Mouse (Mus musculus): ENCODE measurements around the gene Hemk1. TPM values are rescaled to one million over a fixed set of nuclear protein-coding genes. Genes with fewer than 3 reads are reported as not detected.
A peak's percentile ranks its signal among the peaks of the same experiment; 100 is the strongest.

The Hemk1 gene
- polyA plus RNA-seq, 1 experiment = 14.1 TPM

GRCm38 (mm10) chr9:107342201-107342709, 4.1 kb upstream of the Hemk1 start:
- H3K27me3 ChIP-seq (ENCODE audit: control insufficient read depth, insufficient read depth, insufficient read length) = peaks cover 42% of the 10 kb centered on the region
- TF ChIP-seq FOSL1 (IDR thresholded peaks at IDR 0.05; ENCODE audit: insufficient read depth, low read length, poor library complexity, severe bottlenecking) = no peak
- TF ChIP-seq MAX (IDR thresholded peaks at IDR 0.05) = no peak
- no peak for TF ChIP-seq MYOD1 (IDR thresholded peaks at IDR 0.05; ENCODE audit: control insufficient read depth, insufficient read length, low read depth)
- no peak for TF ChIP-seq MYOG (IDR thresholded peaks at IDR 0.05; ENCODE audit: control insufficient read depth, extremely low read depth, insufficient read length)
- no peak for TF ChIP-seq USF1 (IDR thresholded peaks at IDR 0.05; ENCODE audit: low read depth)
- TF ChIP-seq CEBPB (IDR thresholded peaks at IDR 0.05; ENCODE audit: low read depth) = no peak
- TF ChIP-seq CTCF (IDR thresholded peaks at IDR 0.05; ENCODE audit: control insufficient read depth, insufficient read depth, insufficient read length) = no peak
- no peak overlapping the region for H3K4me3 ChIP-seq (ENCODE audit: insufficient read depth, poor library complexity, severe bottlenecking)
- no peaks in the 10 kb centered on the region for H3K36me3 ChIP-seq (ENCODE audit: control insufficient read depth, insufficient read depth)
- no peaks in the 10 kb centered on the region for H3K79me3 ChIP-seq (ENCODE audit: low read depth)
- no peaks in the 10 kb centered on the region for H3K79me2 ChIP-seq (ENCODE audit: control insufficient read depth, insufficient read depth)
- H3ac ChIP-seq (ENCODE audit: control insufficient read depth, insufficient read length, low read depth) = no peak overlapping the region

- H3ac ChIP-seq (ENCODE audit: control insufficient read depth, insufficient read length, low read depth) = no peak overlapping the region
- H3K79me2 ChIP-seq (ENCODE audit: control insufficient read depth, insufficient read depth) = no peaks in the 10 kb centered on the region
- TF ChIP-seq USF1 (IDR thresholded peaks at IDR 0.05; ENCODE audit: low read depth) = no peak
- no peak for TF ChIP-seq FOSL1 (IDR thresholded peaks at IDR 0.05; ENCODE audit: insufficient read depth, low read length, poor library complexity, severe bottlenecking)
- TF ChIP-seq MYOG (IDR thresholded peaks at IDR 0.05; ENCODE audit: control insufficient read depth, extremely low read depth, insufficient read length) = no peak
- no peak for TF ChIP-seq MYOD1 (IDR thresholded peaks at IDR 0.05; ENCODE audit: control insufficient read depth, insufficient read length, low read depth)
- TF ChIP-seq MAX (IDR thresholded peaks at IDR 0.05) = no peak
- TF ChIP-seq CEBPB (IDR thresholded peaks at IDR 0.05; ENCODE audit: low read depth) = no peak
- TF ChIP-seq CTCF (IDR thresholded peaks at IDR 0.05; ENCODE audit: control insufficient read depth, insufficient read depth, insufficient read length) = no peak
- H3K79me3 ChIP-seq (ENCODE audit: low read depth) = no peaks in the 10 kb centered on the region
- no peak overlapping the region for H3K4me3 ChIP-seq (ENCODE audit: insufficient read depth, poor library complexity, severe bottlenecking)
- H3K36me3 ChIP-seq (ENCODE audit: control insufficient read depth, insufficient read depth) = no peaks in the 10 kb centered on the region
- peaks cover 33% of the 10 kb centered on the region for H3K27me3 ChIP-seq (ENCODE audit: control insufficient read depth, insufficient read depth, insufficient read length)
Observed at GRCm38 (mm10) chr9:107340911-107341645, 2.9 kb upstream of the Hemk1 start.

DNA sequence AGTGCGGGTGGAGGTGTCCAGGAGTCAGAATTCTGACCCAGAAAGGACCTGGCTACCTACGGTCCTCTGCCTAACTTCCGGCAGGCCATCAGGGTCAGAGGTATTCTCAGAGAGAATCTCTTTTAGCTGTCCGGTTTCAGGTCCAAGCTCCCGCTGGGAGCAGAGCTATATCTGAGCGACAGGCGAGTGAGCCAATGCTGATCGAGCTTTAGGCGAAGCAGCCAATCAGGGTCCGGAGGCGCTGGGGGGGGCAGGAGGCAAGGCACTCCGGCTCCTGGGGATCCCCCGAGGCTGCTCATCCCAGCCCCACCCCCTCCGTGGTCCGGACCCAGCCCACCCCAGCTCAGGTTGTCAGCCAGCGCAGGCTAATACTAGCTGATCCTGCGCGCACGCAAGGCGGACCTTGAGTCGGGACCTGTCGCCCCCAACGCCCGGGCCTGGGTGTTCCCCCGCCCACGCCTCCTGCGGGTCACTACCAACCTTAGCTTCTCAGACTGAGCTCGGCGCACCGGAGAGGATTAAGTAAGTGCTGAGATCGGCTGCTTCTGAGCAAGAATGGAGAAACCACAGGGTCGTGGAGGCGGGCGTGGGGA, 2.2 kb upstream of the Hemk1 start, which contains the start of gene 6430571L13Rik:
Gene 6430571L13Rik (plus strand): TSS at position 336 of the 593 bp plus-strand sequence.
- Histone ChIP-seq H3ac (ENCODE audit: control insufficient read depth, insufficient read length, low read depth) (peak within 1 kb of the TSS; percentile 56), H3K4me3 (ENCODE audit: insufficient read depth, poor library complexity, severe bottlenecking) (peak within 1 kb of the TSS; percentile 23), H3K79me3 (ENCODE audit: low read depth) (no peaks in the 10 kb centered on the region), H3K79me2 (ENCODE audit: control insufficient read depth, insufficient read depth) (no peaks in the 10 kb centered on the region), H3K27me3 (ENCODE audit: control insufficient read depth, insufficient read depth, insufficient read length) (peaks cover 30% of the 10 kb centered on the region), H3K36me3 (ENCODE audit: control insufficient read depth, insufficient read depth) (no peaks in the 10 kb centered on the region)
- no peak for TF ChIP-seq MYOD1 (IDR thresholded peaks at IDR 0.05; ENCODE audit: control insufficient read depth, insufficient read length, low read depth)
- no peak for TF ChIP-seq CEBPB (IDR thresholded peaks at IDR 0.05; ENCODE audit: low read depth)
- TF ChIP-seq MAX (IDR thresholded peaks at IDR 0.05) = no peak
- no peak for TF ChIP-seq MYOG (IDR thresholded peaks at IDR 0.05; ENCODE audit: control insufficient read depth, extremely low read depth, insufficient read length)

DNA sequence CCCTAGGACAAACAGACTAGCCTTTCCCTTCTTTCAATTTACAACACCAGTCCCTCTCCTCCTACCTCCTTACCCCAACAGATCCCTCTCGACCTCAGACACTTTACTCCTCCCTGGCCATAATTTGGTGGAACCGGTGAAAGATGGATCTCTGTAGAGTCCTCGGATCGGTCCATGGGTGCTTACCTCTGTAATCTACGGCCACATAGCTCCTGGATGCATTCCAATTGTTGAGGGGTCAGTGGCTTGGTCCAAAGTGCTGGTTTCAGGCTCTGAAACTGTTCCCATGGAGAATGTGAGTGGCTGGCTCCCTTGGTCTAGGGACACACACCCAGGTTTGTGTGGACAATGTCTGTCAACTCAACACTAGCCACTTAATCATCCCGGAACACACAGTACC, 1.8 kb downstream of the Hemk1 start:
- Histone ChIP-seq H3K79me3 (ENCODE audit: low read depth) (no peaks in the 10 kb centered on the region), H3K79me2 (ENCODE audit: control insufficient read depth, insufficient read depth) (no peaks in the 10 kb centered on the region), H3K36me3 (ENCODE audit: control insufficient read depth, insufficient read depth) (no peaks in the 10 kb centered on the region), H3K27me3 (ENCODE audit: control insufficient read depth, insufficient read depth, insufficient read length) (peaks cover 4% of the 10 kb centered on the region), H3ac (ENCODE audit: control insufficient read depth, insufficient read length, low read depth) (no peak overlapping the region), H3K4me3 (ENCODE audit: insufficient read depth, poor library complexity, severe bottlenecking) (no peak overlapping the region)
- TF ChIP-seq MAX (IDR thresholded peaks at IDR 0.05) = no peak
- TF ChIP-seq FOSL1 (IDR thresholded peaks at IDR 0.05; ENCODE audit: insufficient read depth, low read length, poor library complexity, severe bottlenecking) = no peak
- TF ChIP-seq CTCF (IDR thresholded peaks at IDR 0.05; ENCODE audit: control insufficient read depth, insufficient read depth, insufficient read length) = no peak
- TF ChIP-seq USF1 (IDR thresholded peaks at IDR 0.05; ENCODE audit: low read depth) = no peak
- no peak for TF ChIP-seq MYOG (IDR thresholded peaks at IDR 0.05; ENCODE audit: control insufficient read depth, extremely low read depth, insufficient read length)
- no peak for TF ChIP-seq CEBPB (IDR thresholded peaks at IDR 0.05; ENCODE audit: low read depth)
- no peak for TF ChIP-seq MYOD1 (IDR thresholded peaks at IDR 0.05; ENCODE audit: control insufficient read depth, insufficient read length, low read depth)

DNA sequence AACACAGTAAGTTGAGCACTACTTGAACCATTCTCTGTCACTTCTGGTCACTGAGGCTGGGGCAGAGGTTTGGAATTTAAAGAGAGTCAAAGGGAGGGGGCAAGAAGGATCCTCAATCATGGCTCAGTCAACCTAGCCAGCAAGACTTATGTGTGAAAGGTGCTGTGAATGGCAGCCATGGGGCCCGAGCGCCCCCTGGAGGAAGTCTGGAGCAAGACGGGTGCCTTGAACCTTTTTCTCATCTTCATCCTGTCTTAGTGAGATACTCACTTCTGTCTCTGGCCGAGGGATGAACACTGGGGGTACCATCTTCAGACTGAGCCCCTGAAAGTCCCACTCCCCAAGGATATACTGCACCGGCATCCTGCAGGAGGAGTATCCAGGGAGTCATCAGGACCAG, 2.2 kb downstream of the Hemk1 start:
- no peaks in the 10 kb centered on the region for H3K36me3 ChIP-seq (ENCODE audit: control insufficient read depth, insufficient read depth)
- H3K4me3 ChIP-seq (ENCODE audit: insufficient read depth, poor library complexity, severe bottlenecking) = no peak overlapping the region
- no peaks in the 10 kb centered on the region for H3K79me3 ChIP-seq (ENCODE audit: low read depth)
- peak; percentile 69 for TF ChIP-seq CTCF (IDR thresholded peaks at IDR 0.05; ENCODE audit: control insufficient read depth, insufficient read depth, insufficient read length)
- TF ChIP-seq USF1 (IDR thresholded peaks at IDR 0.05; ENCODE audit: low read depth) = no peak
- no peaks in the 10 kb centered on the region for H3K79me2 ChIP-seq (ENCODE audit: control insufficient read depth, insufficient read depth)
- H3K27me3 ChIP-seq (ENCODE audit: control insufficient read depth, insufficient read depth, insufficient read length) = no peaks in the 10 kb centered on the region
- H3ac ChIP-seq (ENCODE audit: control insufficient read depth, insufficient read length, low read depth) = no peak overlapping the region

Measured in C2C12 (cell line).